Mouse (Mus musculus) liver, embryonic 14.5 days (tissue): ENCODE data around the gene Txnrd2. TPM values are rescaled to one million over a fixed set of nuclear protein-coding genes. Genes with fewer than 3 reads are reported as not detected.

ENCODE experiments used
- ATAC-seq: fragments of 200-750 bp; cut with Nextera tagmentation; 2 replicates; pipeline ENCODE4 v1.8.0; 2017; ENCODE audit warnings: moderate number of reproducible peaks, mild to moderate bottlenecking, moderate library complexity; ENCODE audit not compliant: insufficient read depth
- DNase-seq, 3 experiments: peaks; one replicate each; pipeline ENCODE4 v3.0.0-alpha.2; 2012 to 2013; ENCODE audit warnings: low read depth in 3 of 3, low spot score in 3 of 3
- H3K27ac ChIP-seq: fragments of 300-500 bp; sonication (generic); 2 replicates; pipeline ENCODE4 v1.5.1; 2014; ENCODE audit warnings: moderate library complexity, mild to moderate bottlenecking, control low read depth, inconsistent platforms
- H3K27me3 ChIP-seq: fragments of 300-500 bp; sonication (generic); 2 replicates; pipeline ENCODE4 v1.6.1; 2014; ENCODE audit warnings: mild to moderate bottlenecking, low read length, moderate library complexity; ENCODE audit not compliant: control insufficient read depth, insufficient read depth
- H3K36me3 ChIP-seq: fragments of 300-500 bp; sonication (generic); replicated peaks from 2 replicates; pipeline ENCODE4 v1.6.1; 2014; ENCODE audit warnings: low read depth; ENCODE audit not compliant: control insufficient read depth, insufficient read depth
- H3K4me1 ChIP-seq, 2 experiments: fragments of 200-500 bp in 1 of 2; fragments of 300-500 bp in 1 of 2; sonication (generic) in 1 of 2; replicated peaks; 2 replicates each; pipeline ENCODE4 v1.6.1; 2012 to 2014; ENCODE audit warnings: antibody characterized with exemption in 1 of 2, inconsistent platforms in 1 of 2, low read length in 1 of 2; ENCODE audit not compliant: control insufficient read depth in 2 of 2, insufficient read depth in 2 of 2
- H3K4me2 ChIP-seq: fragments of 300-500 bp; sonication (generic); 2 replicates; pipeline ENCODE4 v1.6.1; 2014; ENCODE audit warnings: low read depth, mild to moderate bottlenecking, control low read depth, moderate library complexity
- H3K4me3 ChIP-seq, 2 experiments: fragments of 200-500 bp in 1 of 2; fragments of 300-500 bp in 1 of 2; sonication (generic) in 1 of 2; 2 replicates each; pipeline ENCODE4 v1.5.1; 2012 to 2014; ENCODE audit warnings: low read depth in 2 of 2, low read length in 2 of 2, mild to moderate bottlenecking in 2 of 2, control low read depth in 1 of 2, inconsistent platforms in 1 of 2, moderate library complexity in 1 of 2; ENCODE audit not compliant: insufficient read depth in 1 of 2
- H3K9ac ChIP-seq: fragments of 300-500 bp; sonication (generic); replicated peaks from 2 replicates; pipeline ENCODE4 v1.6.1; 2014; ENCODE audit warnings: mild to moderate bottlenecking, control low read depth, moderate library complexity
- H3K9me3 ChIP-seq: fragments of 300-500 bp; sonication (generic); 2 replicates; pipeline ENCODE4 v1.6.1; 2016; ENCODE audit warnings: low read length, mixed read lengths; ENCODE audit not compliant: control insufficient read depth
- CTCF ChIP-seq: IDR thresholded peaks from 2 replicates; pipeline ENCODE4 v1.5.1; 2016; ENCODE audit warnings: antibody characterized with exemption, low read depth, control low read depth
- EP300 ChIP-seq: IDR thresholded peaks from 2 replicates; pipeline ENCODE4 v1.6.1; 2016; ENCODE audit warnings: antibody characterized with exemption, low read depth
- WGBS: fragments of 180-500 bp; shearing (Covaris S2); extraction: QIAGEN DNeasy Blood & Tissue Kit; methylation state at CpG from one replicate; pipeline ENCODE4 v1.1.7; 2014; ENCODE audit not compliant: insufficient replicate concordance; 5-methylcytosine and 5-hydroxymethylcytosine counted together
- polyA plus RNA-seq, 2 experiments: library from polyadenylated mRNA; depleted of rRNA in 1 of 2; stranded (reverse) in 1 of 2; unstranded in 1 of 2; fragments of >200 nt; fragmentation: Nextera tagmentation in 1 of 2; extraction: Ambion mirVana in 1 of 2; gene quantifications; 2 replicates each; pipeline versions ENCODE4 v1.2.1 to v1.2.3; 2012 to 2014

Txnrd2 gene
- polyA plus RNA-seq, 2 experiments = 112 to 113 TPM

DNA sequence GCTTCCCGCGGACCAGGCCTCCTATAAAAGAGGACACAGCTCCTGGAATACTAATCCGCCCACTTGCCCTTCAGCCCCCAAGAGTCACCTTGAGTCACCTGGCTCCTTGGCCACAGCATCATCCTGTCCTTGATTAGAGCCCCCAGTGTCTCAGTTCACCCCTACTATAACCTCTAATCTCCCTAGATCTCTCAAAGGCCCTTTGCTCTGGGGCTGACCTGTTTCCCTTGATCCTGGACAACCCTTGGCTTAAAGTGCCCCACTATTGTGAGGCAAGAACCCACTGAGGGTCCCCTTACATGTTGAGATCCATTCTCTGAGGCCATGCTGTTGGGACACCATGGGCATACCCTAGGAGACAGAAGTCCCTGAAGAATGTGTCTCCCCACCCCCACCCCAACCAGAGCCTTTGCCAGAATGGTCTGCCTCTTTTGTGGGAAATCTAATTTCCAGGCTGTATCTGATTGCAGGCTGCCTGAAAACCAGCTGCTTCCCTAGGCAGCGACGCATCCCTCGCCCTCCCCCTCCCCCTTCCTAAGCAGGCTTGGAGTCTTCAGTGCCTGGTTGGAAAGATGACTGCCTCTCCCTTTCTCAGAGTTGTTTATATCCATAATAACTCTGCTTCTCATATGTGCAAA is 44.4 kb upstream of the Txnrd2 start:
- no peak for TF ChIP-seq CTCF
- no peak for TF ChIP-seq EP300

DNA sequence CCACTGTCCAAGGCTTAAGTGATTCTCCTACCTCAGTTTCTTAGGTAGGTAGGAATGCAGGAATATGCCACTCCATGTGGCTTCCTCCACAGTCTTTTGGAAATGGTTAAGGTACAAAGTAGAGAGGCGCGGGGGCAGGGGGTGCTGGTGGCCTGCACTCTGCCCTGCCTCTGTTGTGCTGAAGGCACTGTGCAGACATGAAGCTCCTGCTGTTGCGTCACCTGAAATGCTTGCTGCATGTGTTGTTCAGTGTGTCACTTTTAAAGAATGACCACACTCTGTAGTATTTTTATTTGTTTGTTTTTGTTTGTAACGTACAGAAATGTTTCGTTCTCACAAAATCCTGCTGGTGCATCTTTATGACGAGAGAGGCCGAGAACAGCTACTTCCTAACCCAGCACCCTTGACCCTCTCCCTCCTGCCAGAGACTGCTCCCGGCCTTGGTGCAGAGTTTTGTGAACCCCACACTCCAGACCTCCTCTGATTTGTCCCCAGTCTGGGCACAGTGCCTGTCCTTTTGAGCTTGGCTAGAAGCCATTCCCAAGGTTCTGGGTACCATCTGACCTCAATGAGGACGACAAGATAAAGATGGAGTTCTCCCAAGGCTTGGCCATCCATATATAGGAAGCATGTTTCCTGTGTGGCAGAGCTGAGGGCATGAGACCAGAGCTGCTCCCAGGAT is 43.0 kb upstream of the Txnrd2 start:
- Histone ChIP-seq H3K27me3 (no peaks in the 10 kb centered on the region), H3K4me3 (no peak overlapping the region), H3K4me2 (no peak overlapping the region), H3K27ac (no peak overlapping the region), H3K9me3 (no peaks in the 10 kb centered on the region), H3K4me1 (peaks cover 17 to 18% of the 10 kb centered on the region in 2 experiments), H3K9ac (no peak overlapping the region), H3K36me3 (no peaks in the 10 kb centered on the region)
- no peak for ATAC-seq
- no peak for DNase-seq
- TF ChIP-seq CTCF (no peak), EP300 (no peak)
- 75% methylated on average over 9 of the region's 9 CpGs for WGBS

More for the DNA sequence above, 44.4 kb upstream of the Txnrd2 start:
- Histone ChIP-seq H3K4me3 (no peak overlapping the region), H3K36me3 (no peaks in the 10 kb centered on the region), H3K9me3 (no peaks in the 10 kb centered on the region), H3K27me3 (no peaks in the 10 kb centered on the region), H3K27ac (no peak overlapping the region), H3K4me2 (no peak overlapping the region), H3K4me1 (peaks cover 10 to 15% of the 10 kb centered on the region in 2 experiments), H3K9ac (no peak overlapping the region)
- ATAC-seq = no peak
- DNase-seq = no peak
- WGBS = 64% methylated on average over 6 of the region's 6 CpGs

DNA sequence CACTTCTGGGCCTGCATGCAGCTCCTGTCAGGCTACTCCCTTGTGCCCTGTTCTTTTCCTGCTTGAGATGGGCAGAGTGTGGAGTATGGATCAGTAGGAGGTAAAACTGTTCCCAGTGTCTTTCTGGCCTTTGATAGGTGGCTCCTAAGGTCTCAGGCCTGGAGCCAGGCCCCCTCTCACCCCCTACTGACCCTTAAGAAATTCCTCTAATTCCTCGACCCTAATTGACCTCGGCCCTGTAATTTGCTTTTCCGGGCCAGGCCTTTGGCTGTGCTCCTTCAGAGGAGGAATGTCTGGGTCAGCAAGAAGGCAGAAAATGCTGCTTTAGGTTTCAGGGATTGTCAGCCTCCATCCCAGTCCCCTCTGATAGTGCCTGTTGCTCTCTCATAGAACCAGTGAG is 42.4 kb upstream of the Txnrd2 start:
- no peak for TF ChIP-seq CTCF
- TF ChIP-seq EP300 = no peak
- H3K27ac ChIP-seq = no peak overlapping the region
- no peak for ATAC-seq

GRCm38 (mm10) chr16:18384211-18384610 is 42.0 kb upstream of the Txnrd2 start:
- no peaks in the 10 kb centered on the region for H3K27me3 ChIP-seq
- WGBS = 78% methylated on average over 7 of the region's 7 CpGs
- no peak overlapping the region for H3K9ac ChIP-seq
- no peak for ATAC-seq
- no peak overlapping the region for H3K27ac ChIP-seq
- no peak for DNase-seq
- no peaks in the 10 kb centered on the region for H3K9me3 ChIP-seq
- H3K4me3 ChIP-seq = no peak overlapping the region
- H3K4me1 ChIP-seq = peaks cover 27 to 28% of the 10 kb centered on the region in 2 experiments
- H3K36me3 ChIP-seq = no peaks in the 10 kb centered on the region
- H3K4me2 ChIP-seq = no peak overlapping the region
- no peak for TF ChIP-seq CTCF
- TF ChIP-seq EP300 = no peak

More for the DNA sequence above, 42.4 kb upstream of the Txnrd2 start:
- Histone ChIP-seq H3K27me3 (no peaks in the 10 kb centered on the region), H3K36me3 (no peaks in the 10 kb centered on the region), H3K4me3 (no peak overlapping the region), H3K9ac (no peak overlapping the region), H3K9me3 (no peaks in the 10 kb centered on the region), H3K4me1 (peaks cover 23 to 24% of the 10 kb centered on the region in 2 experiments), H3K4me2 (no peak overlapping the region)
- WGBS = 70% methylated on average over 3 of the region's 3 CpGs
- no peak for DNase-seq

DNA sequence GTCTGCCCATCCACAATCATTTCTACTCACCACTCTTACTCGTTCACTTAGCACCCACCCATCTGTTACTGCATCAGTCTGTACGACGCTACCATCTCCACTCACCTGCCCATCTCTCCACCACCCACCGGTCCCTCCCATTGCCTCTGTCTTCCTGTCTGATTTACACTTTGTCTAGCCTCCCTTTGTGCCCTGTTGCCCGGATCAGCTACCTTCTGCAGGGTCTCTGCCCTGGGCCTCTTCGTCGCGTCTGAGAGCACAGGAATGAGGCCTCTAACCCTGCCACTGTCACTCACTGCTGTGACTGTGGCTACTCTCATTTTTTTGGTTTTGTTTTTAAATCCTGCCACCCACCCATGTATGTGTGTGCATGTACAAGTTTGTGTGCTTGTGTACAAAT is 41.5 kb upstream of the Txnrd2 start:
- TF ChIP-seq CTCF = no peak
- no peak for TF ChIP-seq EP300
- Histone ChIP-seq H3K4me2 (no peak overlapping the region), H3K9ac (no peak overlapping the region), H3K4me1 (peaks cover 29 to 33% of the 10 kb centered on the region in 2 experiments), H3K36me3 (no peaks in the 10 kb centered on the region), H3K4me3 (no peak overlapping the region), H3K27me3 (no peaks in the 10 kb centered on the region), H3K27ac (no peak overlapping the region), H3K9me3 (no peaks in the 10 kb centered on the region)
- ATAC-seq (no peak), DNase-seq (no peak)
- 83% methylated on average over 8 of the region's 8 CpGs for WGBS
